Mouse (Mus musculus) cerebellum, postnatal 25 days (tissue): ENCODE measurements around the gene Fank1.
A peak's percentile ranks its signal among the peaks of the same experiment; 100 is the strongest.

ENCODE experiments used
- DNase-seq, 2 experiments: peaks; one replicate each; pipeline ENCODE4 v3.0.0; 2021; ENCODE audit warnings: mixed read lengths in 2 of 2

The Fank1 gene

GRCm38 (mm10) chr7:133768517-133768916 lies 8.1 kb upstream of the Fank1 start:
- no peak for DNase-seq

DNA sequence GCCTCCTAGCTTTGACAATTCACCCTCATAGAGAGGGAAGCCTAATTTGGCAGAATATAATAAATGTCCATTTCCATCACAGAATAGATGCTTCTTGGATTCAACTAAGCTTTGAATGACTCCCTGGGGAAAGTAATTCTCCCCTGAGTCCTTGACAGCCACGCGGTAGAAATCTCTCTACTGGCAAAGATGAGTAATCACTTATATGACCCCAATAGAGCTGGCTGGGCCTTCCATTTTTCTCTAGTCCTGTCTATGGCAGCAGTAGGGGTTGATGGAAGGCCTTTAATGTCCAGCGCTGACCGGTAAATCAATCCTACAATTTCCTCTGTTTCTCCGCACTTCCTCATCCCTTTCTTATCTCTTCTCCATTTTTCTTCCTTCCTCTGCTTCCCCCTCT lies 1.5 kb upstream of the Fank1 start:
- DNase-seq = no peak

- DNase-seq = no peak
Measured at GRCm38 (mm10) chr7:133775796-133776625, 650 bp upstream of the Fank1 start.

- DNase-seq = no peak
Measured at GRCm38 (mm10) chr7:133781583-133781982, 4.9 kb downstream of the Fank1 start.

DNA sequence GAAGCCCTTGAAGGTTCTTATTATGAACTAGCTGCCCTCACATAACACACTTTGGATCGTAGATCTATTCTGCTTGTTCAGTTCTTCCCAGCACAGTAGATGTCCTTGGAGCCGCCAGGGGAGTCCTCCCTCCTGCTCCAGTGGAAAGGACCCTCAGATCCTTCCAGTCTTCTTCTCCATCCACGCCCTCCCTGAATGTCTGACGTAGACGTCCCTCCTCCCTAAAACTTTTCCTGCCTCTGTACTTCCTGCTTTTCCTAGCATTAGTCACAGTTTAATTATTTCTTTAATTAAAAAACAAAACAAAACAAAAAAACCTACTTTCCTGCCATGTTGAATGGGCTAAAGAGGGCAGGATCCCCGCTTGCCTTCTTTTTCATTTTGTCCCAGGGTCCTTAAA lies 5.3 kb downstream of the Fank1 start:
- DNase-seq = no peak

GRCm38 (mm10) chr7:133782717-133783435 lies 6.2 kb downstream of the Fank1 start, which contains the start of gene Dhx32:
TSS of gene Dhx32 (minus strand) at chr7:133782726.
- peak; percentile 78 to 88 for DNase-seq

DNA sequence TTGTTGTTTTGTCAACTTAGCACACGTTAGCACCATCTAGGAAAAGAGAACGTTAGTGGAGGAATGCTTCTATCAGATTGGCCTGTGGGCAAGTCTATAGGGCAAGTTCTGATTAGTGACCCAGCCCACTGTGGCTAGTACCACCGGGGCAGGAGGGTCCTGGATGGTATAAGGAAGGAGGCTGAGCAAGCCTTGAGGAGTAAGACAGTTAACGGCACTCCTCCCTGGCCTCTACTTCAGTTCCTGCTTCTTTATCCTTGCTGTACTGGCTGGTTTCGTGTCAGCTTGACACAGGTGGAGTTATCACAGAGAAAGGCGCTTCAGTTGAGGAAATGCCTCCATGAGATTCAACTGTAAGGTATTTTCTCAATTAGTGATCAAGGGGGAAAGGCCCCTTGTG lies 10.9 kb downstream of the Fank1 start:
- DNase-seq = no peak

DNA sequence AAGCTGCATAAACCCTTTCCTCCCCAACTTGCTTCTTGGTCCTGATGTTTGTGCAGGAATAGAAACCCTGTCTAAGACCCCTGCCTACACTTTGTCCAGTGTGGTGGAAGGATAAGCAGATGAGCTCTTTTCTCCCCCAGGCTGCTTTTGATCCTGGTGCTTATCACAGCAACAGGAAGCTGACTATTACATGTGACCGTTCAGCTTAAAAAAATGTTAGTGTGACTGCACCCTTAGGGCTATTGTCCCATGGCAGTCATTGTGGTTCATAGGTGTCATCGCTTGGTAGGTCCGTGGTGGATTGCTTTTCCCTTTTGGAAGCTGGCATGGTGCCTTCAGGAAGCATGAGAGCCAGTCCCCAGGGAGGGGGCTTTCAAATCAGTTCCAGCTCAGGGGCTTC lies 11.5 kb downstream of the Fank1 start:
- DNase-seq = no peak

GRCm38 (mm10) chr7:133790171-133790570 lies 13.5 kb downstream of the Fank1 start:
- peak in 1 of 2 experiments; percentile 53 for DNase-seq

- no peak for DNase-seq
Measured at GRCm38 (mm10) chr7:133790608-133791229, 14.1 kb downstream of the Fank1 start.

DNA sequence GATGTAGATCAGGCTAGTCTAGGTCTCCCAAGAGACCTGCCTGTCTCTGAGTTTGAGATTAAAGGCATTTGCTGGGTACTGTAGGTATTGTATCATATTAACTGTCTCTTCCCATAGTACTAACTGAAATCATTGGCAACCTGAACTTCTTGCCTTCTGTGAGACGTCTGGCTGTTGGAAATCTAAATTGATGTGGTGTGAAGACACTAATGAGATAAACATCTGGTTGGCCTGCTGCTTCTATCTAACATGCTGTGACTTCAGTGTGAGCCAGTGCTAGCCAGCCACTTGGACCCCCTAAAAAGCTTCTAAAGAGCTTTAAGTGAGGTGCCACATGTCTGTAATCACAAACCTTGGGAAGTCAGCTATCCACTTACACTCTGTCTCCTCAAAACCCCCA lies 16.1 kb downstream of the Fank1 start:
- no peak for DNase-seq

DNA sequence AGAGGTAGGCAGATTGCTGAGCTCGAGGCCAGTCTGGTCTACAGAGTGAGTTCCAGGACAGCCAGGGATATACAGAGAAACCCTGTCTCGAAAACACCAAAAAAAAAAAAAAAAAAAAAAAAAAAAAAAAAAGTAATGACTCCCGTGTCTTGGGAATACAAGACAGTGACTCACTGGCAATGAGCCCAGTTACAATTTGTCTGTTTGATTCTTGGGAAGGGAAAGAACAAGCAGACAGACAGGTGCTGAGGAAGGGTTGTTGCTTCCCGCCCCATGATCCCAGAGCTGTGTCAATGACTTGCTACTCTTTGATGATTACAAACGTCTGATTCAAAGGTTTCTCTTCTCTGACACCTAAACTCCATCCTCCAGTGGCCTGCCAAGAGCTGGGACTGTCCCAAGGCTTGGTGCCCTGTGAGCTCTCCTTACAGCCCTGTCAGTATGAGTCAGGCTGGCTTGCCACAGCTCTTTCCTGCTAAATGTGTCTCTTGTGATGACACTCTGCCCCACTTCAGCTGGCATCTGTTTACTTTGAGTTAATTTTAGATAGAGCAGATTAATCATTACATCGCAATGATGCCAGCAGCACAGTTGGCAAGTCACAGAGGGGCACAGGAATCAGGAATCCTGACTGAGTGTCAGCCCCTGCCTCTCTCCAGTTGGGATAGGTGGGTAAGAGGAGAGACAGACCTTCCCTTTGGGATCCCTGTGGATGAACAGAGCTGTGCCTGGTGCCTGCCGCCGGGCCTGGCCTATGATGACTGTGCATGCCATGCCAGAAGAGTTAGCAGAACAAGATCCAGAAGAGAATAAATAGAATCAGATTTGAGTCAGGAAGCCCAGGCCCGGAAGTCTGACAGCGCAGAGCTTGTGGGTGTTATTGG lies 16.8 kb downstream of the Fank1 start:
- peak; percentile 65 to 75 for DNase-seq

GRCm38 (mm10) chr7:133794720-133795119 lies 18.1 kb downstream of the Fank1 start:
- peak; percentile 25 to 45 for DNase-seq

DNA sequence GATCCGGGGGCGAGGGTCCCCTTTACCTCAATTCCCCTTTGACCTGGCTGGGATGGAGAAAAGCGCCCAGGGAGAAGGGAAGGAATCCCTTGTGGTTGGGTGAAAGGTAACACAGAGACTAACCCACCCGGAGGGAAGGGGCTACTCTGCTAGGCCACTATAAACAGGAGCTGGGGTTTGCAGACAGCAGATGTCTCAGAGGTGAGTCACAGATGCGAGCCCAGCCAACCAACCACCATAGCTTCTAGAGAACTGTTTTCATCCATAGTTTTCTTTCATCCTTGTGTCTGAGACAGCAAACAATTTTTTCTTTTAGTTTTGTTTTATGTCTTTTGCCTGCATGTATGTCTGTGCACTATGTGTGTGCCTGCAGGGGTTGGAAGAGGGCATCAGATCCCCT lies 23.3 kb downstream of the Fank1 start:
- no peak for DNase-seq

- DNase-seq = no peak
Measured at GRCm38 (mm10) chr7:133801823-133802222, 25.2 kb downstream of the Fank1 start.

- DNase-seq = peak; percentile 74 to 88
Measured at GRCm38 (mm10) chr7:133805614-133806175, 29.0 kb downstream of the Fank1 start.

GRCm38 (mm10) chr7:133812927-133813326 lies 36.3 kb downstream of the Fank1 start:
- no peak for DNase-seq

GRCm38 (mm10) chr7:133813331-133813730 lies 36.7 kb downstream of the Fank1 start:
- no peak for DNase-seq

DNA sequence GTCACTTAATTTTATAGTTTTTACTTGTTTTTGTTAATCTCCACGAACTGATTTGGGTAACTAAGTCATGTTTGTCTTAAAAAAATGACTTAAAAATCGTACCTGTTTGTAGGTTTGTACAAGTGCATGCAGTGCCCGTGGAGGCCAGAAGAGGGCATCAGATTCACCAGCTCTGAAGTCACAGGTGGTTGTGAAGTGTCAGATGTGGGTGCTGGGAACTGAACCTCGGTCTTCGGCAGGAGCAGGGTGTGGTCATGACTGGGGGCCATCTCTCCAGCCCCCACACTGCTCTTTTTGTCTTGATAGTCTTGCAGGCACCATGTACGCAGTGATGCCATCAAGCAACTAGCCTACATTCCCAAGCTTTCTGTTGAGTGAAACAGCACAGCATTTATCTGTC lies 47.1 kb downstream of the Fank1 start:
- DNase-seq = peak in 1 of 2 experiments; percentile 8

DNA sequence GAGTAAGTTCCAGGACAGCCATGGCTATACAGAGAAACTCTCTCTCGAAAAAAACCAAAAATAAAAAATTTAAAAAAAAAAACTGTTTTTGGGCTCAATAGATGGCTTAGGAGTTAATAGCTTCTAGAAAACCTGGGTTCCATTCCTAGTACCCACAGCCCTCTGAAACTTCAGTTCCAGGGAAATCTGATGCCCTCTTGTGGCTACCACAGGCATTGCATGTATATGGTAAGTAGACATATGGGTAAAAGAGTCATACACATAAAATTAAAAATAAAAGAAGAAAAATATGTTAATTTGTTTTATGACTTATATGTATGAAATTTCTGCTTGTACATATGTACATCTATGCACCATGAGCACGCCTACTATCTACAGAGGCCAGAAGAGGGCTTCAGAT lies 47.9 kb downstream of the Fank1 start:
- DNase-seq = peak in 1 of 2 experiments; percentile 26

GRCm38 (mm10) chr7:133828514-133828913 lies 51.9 kb downstream of the Fank1 start:
- no peak for DNase-seq

DNA sequence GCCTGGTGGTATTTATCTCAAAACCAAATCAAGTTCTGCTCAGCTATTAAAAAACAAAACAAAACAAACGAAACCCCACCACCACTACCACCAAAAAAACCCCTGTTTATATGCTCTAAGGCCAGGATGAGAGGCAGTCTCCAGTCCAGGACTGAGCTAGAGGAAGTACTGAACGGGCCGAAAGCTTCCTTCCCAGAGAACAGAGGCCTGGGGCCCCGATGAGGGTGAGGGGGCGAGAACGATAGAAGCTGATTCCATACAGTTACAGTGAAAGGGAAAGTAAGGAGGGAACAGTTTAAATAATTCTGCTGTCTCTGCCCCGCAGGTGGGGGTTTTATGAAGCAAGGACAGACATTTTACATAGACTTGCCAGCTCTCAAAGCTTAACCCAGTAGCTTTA lies 52.9 kb downstream of the Fank1 start:
- DNase-seq = no peak
